Mouse (Mus musculus) brain, adult 2 months (tissue): ENCODE measurements around the gene Lrmda.

Experiments used
- DNase-seq: peaks from one replicate; pipeline ENCODE4 v3.0.0; 2011; ENCODE audit warnings: low read depth, low spot score

Lrmda gene

DNA sequence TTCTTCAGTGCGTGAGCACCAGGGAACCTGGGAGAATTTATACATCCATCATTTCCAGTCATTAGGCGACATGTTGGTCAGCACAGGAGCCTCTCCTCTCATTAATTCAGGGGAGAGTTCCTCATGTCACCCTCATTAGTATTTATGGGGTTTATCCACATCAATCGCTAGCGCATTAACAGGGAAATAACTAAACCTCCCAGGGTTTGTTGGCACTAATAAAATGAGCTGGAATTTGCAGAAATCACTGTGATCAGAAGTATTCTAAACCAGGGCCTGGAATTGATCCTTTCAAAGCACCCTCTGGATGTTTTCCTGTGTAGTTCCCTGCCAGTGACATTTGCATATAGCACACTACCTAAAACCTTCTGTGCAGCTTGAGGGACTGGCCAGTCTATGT lies 382.9 kb downstream of the Lrmda start:
- no peak for DNase-seq

GRCm38 (mm10) chr14:22406623-22407022 lies 387.1 kb downstream of the Lrmda start:
- DNase-seq = no peak

- DNase-seq = no peak
These were observed 391.3 kb downstream of the Lrmda start for GRCm38 (mm10) chr14:22410826-22411225.

DNA sequence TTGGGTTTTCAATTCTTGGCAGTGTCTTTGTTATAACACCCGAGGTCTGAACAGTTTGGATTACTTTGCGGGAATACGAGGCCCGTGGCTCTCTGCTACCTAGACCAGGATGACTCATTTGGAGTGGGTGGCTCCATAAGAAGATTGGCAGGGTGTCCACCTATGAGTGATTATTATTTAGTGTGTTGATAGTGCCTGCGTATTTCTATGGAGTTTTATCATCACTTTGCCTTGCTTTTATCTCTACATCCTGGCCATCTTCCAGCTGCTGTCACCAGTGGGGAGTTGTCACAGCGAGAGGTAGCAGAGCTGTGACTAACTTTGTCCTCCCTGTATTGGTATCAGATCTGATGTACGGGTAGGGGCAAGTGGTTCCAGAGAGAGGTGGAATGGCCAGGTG lies 393.7 kb downstream of the Lrmda start:
- DNase-seq = peak; percentile 33

- no peak for DNase-seq
These were observed 398.2 kb downstream of the Lrmda start for GRCm38 (mm10) chr14:22417706-22418105.

DNA sequence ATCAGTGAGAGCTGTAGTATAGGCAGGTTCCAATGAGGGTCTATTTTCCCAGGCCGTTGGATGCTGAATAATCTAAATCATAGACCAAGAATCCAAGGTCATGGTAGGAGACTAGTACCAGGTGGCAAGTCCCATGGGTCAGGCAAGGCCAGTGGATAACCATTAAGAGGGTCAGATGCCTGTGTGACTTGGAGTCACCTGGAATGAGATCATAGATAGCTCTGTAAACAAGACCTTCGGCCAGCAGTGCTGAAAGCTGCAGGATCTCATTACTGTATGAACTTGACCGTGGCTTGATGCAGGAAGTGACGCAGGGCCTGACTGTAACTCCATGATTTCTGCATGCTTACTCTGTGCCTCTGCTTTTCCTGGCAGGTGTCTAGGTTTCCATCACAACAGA lies 402.2 kb downstream of the Lrmda start:
- DNase-seq = no peak

DNA sequence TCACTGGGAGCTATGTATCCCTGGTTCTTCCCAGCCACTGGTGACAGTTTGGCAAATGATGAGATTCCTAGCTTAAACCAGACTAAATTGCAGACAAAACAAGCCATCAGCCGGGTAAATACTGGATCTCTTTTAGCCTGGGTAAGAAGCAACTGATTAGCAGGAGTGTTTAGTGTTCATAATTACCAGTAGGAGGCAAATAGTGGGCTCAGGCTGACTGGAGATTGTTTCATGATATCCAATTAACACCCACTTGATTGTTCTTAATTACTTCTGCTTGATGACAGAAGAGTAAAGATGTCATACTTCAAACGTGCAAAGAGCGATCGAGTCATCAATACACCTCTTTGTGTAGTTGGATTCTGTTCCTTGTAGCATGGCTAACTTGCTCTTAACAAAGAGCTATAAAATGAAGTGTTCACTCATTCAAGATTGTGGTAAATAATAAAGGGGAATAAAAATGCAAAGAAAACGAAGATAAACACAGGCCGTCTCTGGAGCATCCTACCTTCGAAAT lies 405.6 kb downstream of the Lrmda start:
- no peak for DNase-seq

DNA sequence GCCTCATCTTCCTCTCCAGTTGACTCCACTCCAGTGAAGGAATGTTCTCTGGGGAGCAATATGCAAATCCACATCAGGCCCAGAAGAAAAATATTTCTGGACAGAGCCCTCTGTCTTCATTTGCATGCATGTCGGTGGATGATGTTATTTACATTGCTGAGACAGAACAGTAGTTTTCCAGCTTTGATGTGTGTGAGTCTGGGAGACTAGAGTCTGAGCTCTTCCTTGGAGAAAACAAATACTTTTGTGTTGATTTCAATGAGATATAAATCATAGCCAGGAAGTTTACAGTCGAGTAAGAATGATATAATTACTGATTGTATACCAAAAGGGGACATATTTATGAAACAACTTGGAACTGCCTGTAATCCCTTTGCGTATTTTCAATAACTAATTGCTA lies 415.9 kb downstream of the Lrmda start:
- DNase-seq = no peak

- DNase-seq = no peak
These were observed 416.4 kb downstream of the Lrmda start for GRCm38 (mm10) chr14:22435860-22436377.

- peak; percentile 29 for DNase-seq
These were observed 421.0 kb downstream of the Lrmda start for GRCm38 (mm10) chr14:22440341-22440999.

GRCm38 (mm10) chr14:22441859-22442447 lies 422.4 kb downstream of the Lrmda start:
- DNase-seq = no peak

- DNase-seq = no peak
These were observed 423.2 kb downstream of the Lrmda start for GRCm38 (mm10) chr14:22442719-22443118.

DNA sequence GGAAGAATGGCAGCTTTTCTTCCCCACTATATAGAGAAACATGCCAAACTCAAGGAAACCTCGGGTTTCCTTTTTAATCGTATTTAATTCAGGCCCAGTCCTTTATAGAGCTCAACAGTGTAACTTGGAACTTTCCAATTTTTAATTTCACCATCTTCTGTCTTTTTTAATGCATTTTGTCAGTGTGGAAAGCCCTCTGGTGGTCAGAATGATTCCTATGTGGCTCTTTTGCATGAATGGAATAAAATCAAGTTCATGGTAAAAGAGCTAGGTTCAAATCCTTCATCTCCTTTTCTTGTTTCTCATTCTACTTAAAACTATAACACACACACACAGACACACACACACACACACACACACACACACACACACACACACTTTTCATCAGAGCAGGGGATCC lies 425.0 kb downstream of the Lrmda start:
- peak; percentile 40 for DNase-seq

DNA sequence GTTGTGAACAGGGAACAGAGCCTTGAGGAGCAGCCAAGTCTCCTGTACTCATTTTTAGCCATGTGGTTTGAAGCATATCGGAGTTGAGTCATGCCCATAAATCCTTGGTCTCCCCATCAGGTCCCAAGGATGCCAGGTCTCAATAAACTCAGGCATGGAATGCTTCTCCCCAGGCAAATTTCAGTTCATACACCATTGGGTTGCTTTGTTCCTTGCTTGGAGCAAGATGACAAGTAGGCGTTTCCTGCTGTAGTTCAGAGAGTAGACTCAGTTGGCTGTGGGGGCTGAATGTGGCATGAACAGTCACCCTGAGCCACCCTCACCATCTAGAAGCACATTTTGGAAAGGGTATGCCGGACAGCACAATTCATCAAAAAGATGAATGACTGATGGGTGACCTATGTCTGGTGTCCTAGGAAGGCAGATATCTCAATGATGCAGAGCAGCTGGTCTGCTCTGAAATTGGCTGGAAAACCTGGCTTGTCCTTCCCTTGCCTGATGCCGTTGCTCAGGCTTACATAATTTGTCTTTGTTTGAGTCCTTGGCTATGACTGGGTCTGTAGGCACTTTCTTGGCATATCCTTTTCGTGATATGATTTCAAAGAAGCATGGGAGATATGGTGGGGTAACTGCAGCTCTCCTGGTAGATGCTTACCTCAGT lies 425.8 kb downstream of the Lrmda start:
- DNase-seq = peak; percentile 68

DNA sequence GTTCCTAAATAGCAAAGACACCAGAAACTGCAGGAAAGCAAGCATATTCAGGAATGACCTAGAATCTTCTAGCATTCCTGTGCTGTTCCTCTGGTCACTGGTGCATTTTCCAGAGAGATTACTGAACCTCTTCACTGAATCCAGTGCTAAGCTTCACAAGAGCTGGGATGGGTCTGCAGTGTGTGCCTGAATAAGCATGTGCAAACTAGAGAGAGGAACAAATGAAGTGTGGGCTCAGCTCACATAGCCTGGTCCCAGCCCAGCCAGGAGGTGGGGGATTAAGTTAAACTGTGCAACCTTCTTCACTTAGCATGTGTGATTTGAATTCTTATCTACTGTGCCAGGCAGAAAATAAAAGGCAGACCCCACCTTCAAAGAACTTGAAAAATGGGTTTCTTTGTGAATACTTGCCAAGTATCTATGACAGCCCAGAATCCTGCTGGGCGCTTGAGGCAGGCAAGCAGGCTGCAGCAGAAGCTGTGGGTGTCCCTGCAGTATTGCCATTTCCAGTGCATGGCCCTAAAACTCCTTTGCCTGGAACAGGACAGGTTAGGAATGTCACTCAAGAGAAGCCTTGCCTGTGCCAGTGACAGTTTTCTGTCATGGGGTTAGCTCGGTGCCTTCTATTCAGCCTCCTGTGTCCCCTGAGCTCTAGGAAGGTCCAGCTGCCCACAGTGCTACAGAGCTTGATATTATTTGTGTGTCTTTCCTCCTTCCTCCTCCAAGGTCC lies 426.5 kb downstream of the Lrmda start:
- peak; percentile 11 for DNase-seq

- DNase-seq = peak; percentile 18
These were observed 432.1 kb downstream of the Lrmda start for GRCm38 (mm10) chr14:22451603-22452002.

- no peak for DNase-seq
These were observed 444.8 kb downstream of the Lrmda start for GRCm38 (mm10) chr14:22464314-22464713.

DNA sequence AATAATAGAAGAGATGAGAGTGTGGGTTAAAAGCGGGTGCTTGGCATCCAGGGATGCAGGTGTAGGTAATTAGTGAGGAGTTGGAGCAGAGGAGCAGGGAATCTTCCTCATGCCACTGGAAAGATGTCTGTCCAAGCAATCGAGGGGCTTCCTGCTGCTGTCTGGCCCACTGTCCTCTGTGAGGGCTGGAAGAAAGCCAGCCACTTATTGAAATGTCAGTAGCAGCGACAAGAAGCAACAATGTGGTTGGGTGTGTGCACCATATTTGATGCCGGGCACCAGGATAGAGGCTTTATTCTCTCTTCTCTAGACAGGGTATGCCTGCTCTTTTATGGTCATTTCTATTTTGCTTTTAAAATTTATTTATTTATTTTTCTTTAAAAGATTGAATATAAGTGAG lies 451.5 kb downstream of the Lrmda start:
- DNase-seq = no peak

DNA sequence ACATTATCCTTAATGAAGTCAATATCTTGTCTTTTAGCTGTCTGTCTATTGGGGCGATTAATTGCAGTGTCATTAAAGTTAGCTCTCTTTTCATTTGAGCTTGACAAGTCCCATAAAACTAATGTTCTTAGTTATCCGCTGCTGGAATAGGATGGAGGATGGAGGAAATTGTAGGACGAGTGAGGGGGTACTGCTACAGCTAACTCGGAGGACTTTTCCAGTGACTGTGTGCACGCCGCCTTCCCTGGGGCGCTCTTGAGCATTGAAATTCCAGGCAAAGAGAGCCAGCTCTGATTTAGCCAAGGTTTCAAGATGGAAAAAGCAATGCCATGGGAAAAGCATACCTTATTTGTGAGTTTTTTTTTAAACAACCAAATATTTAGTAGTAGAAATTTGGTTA lies 453.9 kb downstream of the Lrmda start:
- no peak for DNase-seq

GRCm38 (mm10) chr14:22473991-22474390 lies 454.5 kb downstream of the Lrmda start:
- no peak for DNase-seq

DNA sequence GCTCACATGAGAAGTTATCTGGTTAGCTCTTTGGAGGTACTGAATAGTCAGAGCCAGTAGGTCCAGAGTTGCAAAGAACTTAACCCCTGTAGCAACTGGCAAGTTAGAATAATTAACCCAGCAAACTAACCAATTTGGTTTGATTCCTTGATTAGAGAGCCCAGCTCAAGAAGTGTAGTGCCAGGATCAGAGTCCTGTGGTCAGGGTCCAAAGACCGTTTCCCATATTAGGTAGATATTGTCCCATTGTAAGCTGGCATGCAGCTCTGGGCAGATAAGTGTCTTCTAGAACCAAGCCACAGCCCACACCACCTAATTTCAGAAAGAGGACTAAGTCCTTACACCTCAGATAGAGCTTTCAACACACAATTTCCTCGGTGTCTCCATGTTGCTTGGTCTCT lies 473.8 kb downstream of the Lrmda start:
- no peak for DNase-seq

DNA sequence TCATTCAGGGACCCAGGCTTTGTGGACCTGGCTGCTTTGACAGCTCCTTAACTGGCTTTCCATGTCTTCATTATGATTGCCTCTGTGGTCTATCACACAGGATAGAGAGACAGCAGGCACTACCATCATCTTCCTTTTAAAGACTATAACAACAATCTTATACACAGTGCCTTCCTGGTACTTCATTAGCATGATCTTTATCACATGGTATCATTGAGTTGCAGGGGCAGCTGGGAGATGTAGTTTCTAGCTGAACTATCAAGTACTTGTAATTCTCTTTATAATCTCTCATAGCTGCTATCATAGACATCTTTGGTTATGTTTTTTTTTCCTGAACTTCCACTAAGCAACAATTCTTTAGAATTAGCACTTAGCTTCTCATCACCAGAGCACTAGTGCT lies 474.8 kb downstream of the Lrmda start:
- DNase-seq = peak; percentile 7
